Mouse (Mus musculus) ES-Bruce4 (cell line): ENCODE measurements at regions not wholly inside any gene's neighbourhood (a gene's known extent, or its start where the extent isn't known, plus 50 kb on each side); places are given as distances from the start of the nearest gene placed in this dataset.

Experiments
- H3K27ac ChIP-seq: 2 replicates; pipeline ENCODE4 v1.5.1; 2012; ENCODE audit warnings: low read length, inconsistent platforms; ENCODE audit not compliant: insufficient read depth
- H3K27me3 ChIP-seq: 2 replicates; pipeline ENCODE4 v1.6.1; 2012; ENCODE audit warnings: mild to moderate bottlenecking, low read length, inconsistent platforms; ENCODE audit not compliant: control insufficient read depth, poor library complexity, insufficient read depth, severe bottlenecking
- H3K36me3 ChIP-seq: 2 replicates; pipeline ENCODE4 v1.6.1; 2012; ENCODE audit warnings: inconsistent platforms, mild to moderate bottlenecking, low read length, moderate library complexity; ENCODE audit not compliant: control insufficient read depth, poor library complexity, insufficient read depth, severe bottlenecking
- H3K4me1 ChIP-seq: one replicate; pipeline ENCODE4 v1.8.1; 2011; ENCODE audit warnings: low read length; ENCODE audit not compliant: control insufficient read depth, insufficient read depth
- H3K4me3 ChIP-seq: 2 replicates; pipeline ENCODE4 v1.5.1; 2011; ENCODE audit warnings: low read depth, mild to moderate bottlenecking, low read length
- H3K9ac ChIP-seq: 2 replicates; pipeline ENCODE4 v1.6.1; 2012; ENCODE audit warnings: low read depth, mild to moderate bottlenecking, inconsistent platforms; ENCODE audit not compliant: poor library complexity, severe bottlenecking
- H3K9me3 ChIP-seq: replicated peaks from 2 replicates; pipeline ENCODE4 v1.6.1; 2012; ENCODE audit warnings: mild to moderate bottlenecking, low read length, inconsistent platforms; ENCODE audit not compliant: control insufficient read depth, poor library complexity, insufficient read depth, severe bottlenecking
- CTCF ChIP-seq: IDR thresholded peaks from one replicate; pipeline ENCODE4 v1.8.1; 2011; ENCODE audit warnings: low read depth, low read length
- EP300 ChIP-seq: IDR thresholded peaks from 2 replicates; pipeline ENCODE4 v1.6.1; 2011; ENCODE audit warnings: low read depth, low read length; ENCODE audit not compliant: insufficient read depth
- POLR2A ChIP-seq: IDR thresholded peaks from one replicate; pipeline ENCODE4 v1.8.1; 2011; ENCODE audit warnings: low read length; ENCODE audit not compliant: insufficient read depth

DNA sequence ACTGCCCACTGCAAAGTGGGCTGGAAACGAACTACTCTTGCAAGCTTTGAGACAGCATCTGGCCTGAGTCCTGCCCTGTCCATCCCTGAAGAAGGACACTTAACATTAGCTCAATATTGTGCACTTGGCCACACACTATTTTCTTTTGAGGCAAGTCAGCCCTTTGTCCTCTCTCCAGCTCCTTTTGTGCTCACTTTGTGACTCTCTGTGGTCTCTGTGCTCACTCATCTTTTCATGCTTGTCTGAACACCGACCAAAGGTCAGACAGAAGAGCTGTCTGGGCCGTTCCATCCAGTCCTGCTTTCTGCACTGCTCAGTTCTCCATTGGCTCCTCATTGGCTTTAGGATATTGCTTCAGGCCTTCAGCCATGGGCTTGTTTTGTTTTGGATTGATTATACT lies 715.8 kb downstream of the Nedd1 start:
- Histone ChIP-seq H3K4me1 (no peaks in the 10 kb centered on the region), H3K36me3 (no peaks in the 10 kb centered on the region), H3K27ac (no peak overlapping the region), H3K27me3 (no peaks in the 10 kb centered on the region), H3K4me3 (no peak overlapping the region), H3K9me3 (no peaks in the 10 kb centered on the region; the same call in 1 of the 2 replicates), H3K9ac (no peak overlapping the region)
- no peak for TF ChIP-seq POLR2A
- TF ChIP-seq CTCF = no peak
- TF ChIP-seq EP300 = no peak

DNA sequence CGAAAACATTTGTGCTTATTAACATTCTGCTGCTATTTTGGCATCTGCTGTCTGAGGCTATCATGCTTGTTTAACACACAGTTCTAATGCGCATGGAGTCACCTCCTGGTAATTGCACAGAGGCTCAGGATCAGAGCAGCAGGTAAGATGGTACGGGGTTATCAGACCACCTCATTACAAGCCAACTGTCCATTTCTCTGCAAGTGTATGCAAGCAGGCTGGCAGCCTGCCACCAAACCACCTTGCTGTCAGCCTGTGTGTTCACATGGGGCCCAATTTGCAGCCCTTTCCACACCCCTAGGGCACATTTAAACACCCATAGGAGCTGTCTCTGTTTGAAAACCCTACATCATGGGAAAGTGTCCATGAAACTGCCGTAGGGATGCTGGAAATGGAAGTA lies 731.2 kb downstream of the Nedd1 start:
- Histone ChIP-seq H3K9ac (no peak overlapping the region), H3K4me1 (no peaks in the 10 kb centered on the region), H3K36me3 (no peaks in the 10 kb centered on the region), H3K27ac (no peak overlapping the region), H3K27me3 (no peaks in the 10 kb centered on the region), H3K9me3 (no peaks in the 10 kb centered on the region), H3K4me3 (no peak overlapping the region)
- TF ChIP-seq POLR2A (no peak), EP300 (no peak), CTCF (no peak)

DNA sequence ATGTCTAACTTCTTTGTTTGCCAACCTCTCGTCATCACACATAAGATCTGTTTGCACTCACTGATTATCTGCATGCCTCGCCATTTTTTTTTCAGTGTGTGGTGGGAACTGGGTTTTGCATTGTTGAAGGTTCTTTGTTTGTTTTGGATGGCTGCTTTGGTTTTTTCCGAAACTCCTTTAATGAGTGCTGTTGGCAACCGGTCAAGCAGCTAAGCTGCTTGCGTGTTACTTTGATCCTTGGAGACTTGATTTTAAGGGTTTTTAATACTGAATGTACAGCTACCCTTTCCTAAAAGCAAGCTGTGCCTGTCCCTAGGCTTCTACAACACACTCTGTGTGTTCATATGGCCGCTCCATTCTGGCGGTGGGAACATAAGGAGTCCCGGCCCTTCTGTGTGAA lies 733.9 kb downstream of the Nedd1 start:
- no peak overlapping the region for H3K4me3 ChIP-seq
- no peak overlapping the region for H3K27ac ChIP-seq
- H3K9me3 ChIP-seq = no peaks in the 10 kb centered on the region
- no peaks in the 10 kb centered on the region for H3K27me3 ChIP-seq
- H3K9ac ChIP-seq = no peak overlapping the region
- no peaks in the 10 kb centered on the region for H3K36me3 ChIP-seq
- H3K4me1 ChIP-seq = no peaks in the 10 kb centered on the region
- TF ChIP-seq CTCF (no peak), EP300 (no peak), POLR2A (no peak)

DNA sequence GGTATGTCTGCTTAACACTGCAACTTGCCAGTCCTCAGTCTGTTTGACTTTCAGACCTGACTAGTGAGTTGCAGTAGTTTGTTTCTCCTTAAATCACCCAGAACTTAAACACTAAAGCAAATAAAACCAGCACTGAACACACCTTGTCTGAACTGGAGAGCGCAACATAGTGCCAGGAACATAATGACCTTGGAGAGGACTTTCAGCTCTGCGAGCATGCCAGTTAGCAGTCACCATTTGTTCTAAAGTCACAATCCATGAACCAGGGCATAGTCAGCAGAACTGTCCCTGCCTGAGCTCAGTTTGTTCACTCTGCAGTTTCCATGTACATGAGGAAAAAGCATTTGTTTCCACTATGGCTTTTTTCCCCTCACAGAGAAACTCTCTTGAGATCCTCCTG lies 742.4 kb downstream of the Nedd1 start:
- TF ChIP-seq POLR2A = no peak
- no peak for TF ChIP-seq CTCF
- no peak for TF ChIP-seq EP300
- Histone ChIP-seq H3K9me3 (no peaks in the 10 kb centered on the region), H3K27me3 (no peaks in the 10 kb centered on the region), H3K36me3 (no peaks in the 10 kb centered on the region), H3K4me1 (no peaks in the 10 kb centered on the region), H3K4me3 (no peak overlapping the region), H3K9ac (no peak overlapping the region), H3K27ac (no peak overlapping the region)

DNA sequence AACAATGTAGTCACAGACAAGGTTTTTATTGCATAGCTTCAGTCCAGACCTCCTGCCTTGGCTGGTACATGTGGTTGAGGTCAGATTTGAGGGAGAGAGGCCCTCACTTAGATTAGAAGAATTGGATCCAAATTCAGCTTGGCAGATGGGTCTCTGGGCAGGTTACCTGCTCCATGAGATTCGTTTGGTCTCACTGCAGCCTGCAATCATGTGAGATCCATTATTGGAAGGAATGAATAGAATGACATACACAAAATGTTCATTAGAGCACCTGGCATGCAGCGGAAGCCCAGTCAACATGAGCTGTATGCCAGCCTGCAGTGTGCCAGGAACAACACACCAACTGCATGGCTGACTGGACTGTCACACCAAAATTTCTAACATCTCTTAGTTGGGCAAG lies 750.3 kb downstream of the Nedd1 start:
- Histone ChIP-seq H3K27ac (no peak overlapping the region), H3K4me1 (no peaks in the 10 kb centered on the region), H3K36me3 (no peaks in the 10 kb centered on the region), H3K9me3 (no peaks in the 10 kb centered on the region), H3K4me3 (no peak overlapping the region), H3K9ac (no peak overlapping the region), H3K27me3 (no peaks in the 10 kb centered on the region)
- TF ChIP-seq CTCF (no peak), POLR2A (no peak), EP300 (no peak)

DNA sequence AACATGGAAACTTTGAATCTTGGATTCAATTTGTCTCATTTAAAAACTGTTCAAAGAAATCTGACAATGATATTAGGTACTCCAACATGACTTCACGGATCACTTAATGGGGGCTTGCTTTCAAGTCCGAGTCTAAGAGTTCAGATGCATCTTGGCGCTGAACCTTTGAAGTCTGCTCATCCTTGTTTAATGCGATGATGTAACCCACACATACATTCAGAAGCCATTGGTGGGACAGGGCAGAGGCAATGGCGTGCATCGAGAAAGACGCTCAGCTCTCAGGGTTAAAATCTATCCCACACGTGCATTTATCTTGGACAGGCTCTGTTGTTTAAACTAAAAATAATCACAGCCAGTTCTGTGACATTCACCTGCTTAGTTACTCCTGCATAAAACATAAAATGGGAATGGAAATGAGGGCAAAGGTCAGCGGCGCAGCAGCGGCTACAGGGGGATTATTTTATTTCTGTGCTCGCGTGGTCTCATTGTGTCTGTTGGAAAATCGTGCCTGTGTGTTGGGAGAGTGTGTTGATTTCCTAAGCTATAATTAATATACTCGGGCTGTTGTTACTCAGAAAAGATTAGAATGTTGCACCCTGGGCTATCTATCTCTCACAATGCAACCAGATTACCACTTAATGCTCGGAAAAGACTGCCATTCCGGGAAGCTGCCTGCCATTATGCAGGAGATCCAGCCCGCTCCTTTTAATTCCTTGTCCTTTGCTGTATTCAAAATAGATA lies 754.5 kb downstream of the Nedd1 start:
- Histone ChIP-seq H3K9me3 (no peaks in the 10 kb centered on the region), H3K4me3 (no peak overlapping the region), H3K4me1 (no peaks in the 10 kb centered on the region), H3K9ac (no peak overlapping the region), H3K27ac (no peak overlapping the region), H3K27me3 (no peaks in the 10 kb centered on the region), H3K36me3 (no peaks in the 10 kb centered on the region)
- TF ChIP-seq EP300 (no peak), POLR2A (no peak), CTCF (no peak)
